Mouse (Mus musculus): ENCODE measurements around the gene Nlrc4. TPM values are rescaled to one million over a fixed set of nuclear protein-coding genes. Genes with fewer than 3 reads are reported as not detected.

Gene Nlrc4
- total RNA-seq, 1 experiment, result 2.4 TPM

DNA sequence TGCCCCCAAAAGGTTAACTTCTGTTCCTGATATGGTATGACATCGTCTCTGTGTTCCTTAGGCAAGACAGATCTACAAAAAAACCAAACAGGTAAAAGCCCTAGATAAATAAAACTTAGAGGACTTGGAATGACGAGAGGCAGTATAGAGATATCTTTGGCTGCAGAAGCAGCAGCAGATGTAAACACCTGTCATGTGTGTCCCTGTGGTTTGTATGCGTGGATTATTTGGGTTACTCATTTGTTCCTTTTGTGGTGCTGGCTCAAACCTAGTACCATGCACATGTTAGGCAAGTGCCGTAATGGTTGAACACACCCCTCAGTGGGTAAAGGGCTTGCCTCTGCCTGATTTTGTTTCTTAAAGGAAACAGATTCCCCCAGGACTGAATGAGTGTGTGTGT, 41.3 kb upstream of the Nlrc4 start:
- H3K36me3 ChIP-seq (ENCODE audit: control insufficient read depth, insufficient read depth, low read length, poor library complexity, severe bottlenecking), result no peaks in the 10 kb centered on the region; the same call in 1 of the 2 replicates
- no peaks in the 10 kb centered on the region for H3K9me3 ChIP-seq (ENCODE audit: control insufficient read depth, insufficient read depth, low read depth, low read length)
- in situ Hi-C loops (cut with MboI; ENCODE audit: low sequenced_read_pairs in 2 of 2, unreplicated experiment in 2 of 2), result no loop called here
- H3K4me1 ChIP-seq (ENCODE audit: control insufficient read depth in 2 of 2, insufficient read depth in 2 of 2, low read length in 2 of 2, poor library complexity in 1 of 2), result no peaks in the 10 kb centered on the region
- DNase-seq (ENCODE audit: low read depth, low spot score), result no peak
- H3K27ac ChIP-seq (ENCODE audit: insufficient read depth, low read depth, low read length, poor library complexity, severe bottlenecking), result no peak overlapping the region
- no peak overlapping the region for H3K4me3 ChIP-seq (ENCODE audit: insufficient read depth in 1 of 2, low read depth in 1 of 2, low read length in 2 of 2, poor library complexity in 1 of 2, severe bottlenecking in 1 of 2)
- no peak overlapping the region for H3K9ac ChIP-seq (ENCODE audit: insufficient read depth, low read depth, low read length, poor library complexity, severe bottlenecking)
- TF ChIP-seq ZC3H11A (IDR thresholded peaks at IDR 0.05; ENCODE audit: borderline replicate concordance, low read depth, low read length), result no peak
- no peak for TF ChIP-seq CHD2 (IDR thresholded peaks at IDR 0.05; ENCODE audit: low read depth, low read length)
- TF ChIP-seq HCFC1 (IDR thresholded peaks at IDR 0.05; ENCODE audit: borderline replicate concordance, insufficient read depth, low read length), result no peak

DNA sequence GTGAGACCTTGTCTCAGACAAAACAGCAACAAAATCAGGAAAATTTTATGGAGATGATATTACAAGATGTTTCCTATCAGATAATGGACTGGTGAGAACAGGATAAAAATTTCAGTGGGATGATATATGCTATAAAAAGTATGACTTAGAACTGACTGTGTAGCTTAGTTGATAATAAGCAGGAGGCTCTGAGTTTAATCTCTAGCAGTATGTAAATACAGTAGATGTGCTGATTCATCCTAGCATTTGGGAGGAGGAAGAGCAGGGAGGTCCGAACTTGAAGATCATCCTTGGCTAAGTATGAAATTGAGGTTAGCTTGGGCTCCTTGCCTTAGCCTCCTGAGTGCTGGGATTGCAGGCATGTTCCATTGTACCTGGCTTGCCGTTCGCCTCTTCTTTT, 32.6 kb upstream of the Nlrc4 start:
- TF ChIP-seq MAFK (IDR thresholded peaks at IDR 0.05; ENCODE audit: insufficient read depth, low read depth, low read length), result no peak
- TF ChIP-seq ZC3H11A (IDR thresholded peaks at IDR 0.05; ENCODE audit: borderline replicate concordance, low read depth, low read length), result no peak
- TF ChIP-seq ZNF384 (IDR thresholded peaks at IDR 0.05; ENCODE audit: low read depth, low read length), result no peak
- TF ChIP-seq HCFC1 (IDR thresholded peaks at IDR 0.05; ENCODE audit: borderline replicate concordance, insufficient read depth, low read length), result no peak
- TF ChIP-seq CHD2 (IDR thresholded peaks at IDR 0.05; ENCODE audit: low read depth, low read length), result no peak
- no peak overlapping the region for H3K9ac ChIP-seq (ENCODE audit: insufficient read depth, low read depth, low read length, poor library complexity, severe bottlenecking)
- in situ Hi-C loops (cut with MboI; ENCODE audit: low sequenced_read_pairs in 2 of 2, unreplicated experiment in 2 of 2), result no loop called here
- H3K4me1 ChIP-seq (ENCODE audit: control insufficient read depth in 2 of 2, insufficient read depth in 2 of 2, low read length in 2 of 2, poor library complexity in 1 of 2), result no peaks in the 10 kb centered on the region
- no peak overlapping the region for H3K27ac ChIP-seq (ENCODE audit: insufficient read depth, low read depth, low read length, poor library complexity, severe bottlenecking)
- no peak overlapping the region for H3K4me3 ChIP-seq (ENCODE audit: insufficient read depth in 1 of 2, low read depth in 1 of 2, low read length in 2 of 2, poor library complexity in 1 of 2, severe bottlenecking in 1 of 2)
- peaks cover 3% of the 10 kb centered on the region; the same call in 1 of the 2 replicates for H3K36me3 ChIP-seq (ENCODE audit: control insufficient read depth, insufficient read depth, low read length, poor library complexity, severe bottlenecking)
- no peaks in the 10 kb centered on the region for H3K9me3 ChIP-seq (ENCODE audit: control insufficient read depth, insufficient read depth, low read depth, low read length)
- no peak for DNase-seq (ENCODE audit: low read depth, low spot score)

DNA sequence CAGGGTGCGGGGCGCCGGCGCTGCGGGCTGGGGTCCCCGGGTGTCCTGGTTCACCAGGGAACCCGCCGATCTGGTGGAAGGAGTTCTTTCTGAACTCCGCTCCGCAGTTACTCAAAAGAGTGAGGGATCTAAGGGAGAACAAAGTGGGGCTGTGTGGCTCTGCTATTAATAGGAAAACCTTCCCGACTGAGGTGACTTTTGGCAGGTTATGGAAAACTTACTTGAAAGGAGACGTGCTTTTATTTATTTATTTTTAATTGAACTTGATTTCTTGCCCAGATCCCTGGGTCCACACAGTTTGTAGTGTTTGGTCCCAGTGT, 30.9 kb upstream of the Nlrc4 start:
- Histone ChIP-seq H3K9me3 (ENCODE audit: control insufficient read depth, insufficient read depth, low read depth, low read length) (no peaks in the 10 kb centered on the region), H3K4me3 (ENCODE audit: insufficient read depth in 1 of 2, low read depth in 1 of 2, low read length in 2 of 2, poor library complexity in 1 of 2, severe bottlenecking in 1 of 2) (peak overlapping the region; percentile 77 to 90), H3K36me3 (ENCODE audit: control insufficient read depth, insufficient read depth, low read length, poor library complexity, severe bottlenecking) (peaks cover 3% of the 10 kb centered on the region; the same call in 1 of the 2 replicates), H3K27ac (ENCODE audit: insufficient read depth, low read depth, low read length, poor library complexity, severe bottlenecking) (no peak overlapping the region), H3K9ac (ENCODE audit: insufficient read depth, low read depth, low read length, poor library complexity, severe bottlenecking) (peak overlapping the region; percentile 74), H3K4me1 (ENCODE audit: control insufficient read depth in 2 of 2, insufficient read depth in 2 of 2, low read length in 2 of 2, poor library complexity in 1 of 2) (no peaks in the 10 kb centered on the region)
- TF ChIP-seq CHD2 (IDR thresholded peaks at IDR 0.05; ENCODE audit: low read depth, low read length) (no peak), ZC3H11A (IDR thresholded peaks at IDR 0.05; ENCODE audit: borderline replicate concordance, low read depth, low read length) (no peak), MAFK (IDR thresholded peaks at IDR 0.05; ENCODE audit: insufficient read depth, low read depth, low read length) (no peak), ZNF384 (IDR thresholded peaks at IDR 0.05; ENCODE audit: low read depth, low read length) (no peak), HCFC1 (IDR thresholded peaks at IDR 0.05; ENCODE audit: borderline replicate concordance, insufficient read depth, low read length) (no peak)
- DNase-seq (ENCODE audit: low read depth, low spot score), result no peak
- in situ Hi-C loops (cut with MboI; ENCODE audit: low sequenced_read_pairs in 2 of 2, unreplicated experiment in 2 of 2), result no loop called here

DNA sequence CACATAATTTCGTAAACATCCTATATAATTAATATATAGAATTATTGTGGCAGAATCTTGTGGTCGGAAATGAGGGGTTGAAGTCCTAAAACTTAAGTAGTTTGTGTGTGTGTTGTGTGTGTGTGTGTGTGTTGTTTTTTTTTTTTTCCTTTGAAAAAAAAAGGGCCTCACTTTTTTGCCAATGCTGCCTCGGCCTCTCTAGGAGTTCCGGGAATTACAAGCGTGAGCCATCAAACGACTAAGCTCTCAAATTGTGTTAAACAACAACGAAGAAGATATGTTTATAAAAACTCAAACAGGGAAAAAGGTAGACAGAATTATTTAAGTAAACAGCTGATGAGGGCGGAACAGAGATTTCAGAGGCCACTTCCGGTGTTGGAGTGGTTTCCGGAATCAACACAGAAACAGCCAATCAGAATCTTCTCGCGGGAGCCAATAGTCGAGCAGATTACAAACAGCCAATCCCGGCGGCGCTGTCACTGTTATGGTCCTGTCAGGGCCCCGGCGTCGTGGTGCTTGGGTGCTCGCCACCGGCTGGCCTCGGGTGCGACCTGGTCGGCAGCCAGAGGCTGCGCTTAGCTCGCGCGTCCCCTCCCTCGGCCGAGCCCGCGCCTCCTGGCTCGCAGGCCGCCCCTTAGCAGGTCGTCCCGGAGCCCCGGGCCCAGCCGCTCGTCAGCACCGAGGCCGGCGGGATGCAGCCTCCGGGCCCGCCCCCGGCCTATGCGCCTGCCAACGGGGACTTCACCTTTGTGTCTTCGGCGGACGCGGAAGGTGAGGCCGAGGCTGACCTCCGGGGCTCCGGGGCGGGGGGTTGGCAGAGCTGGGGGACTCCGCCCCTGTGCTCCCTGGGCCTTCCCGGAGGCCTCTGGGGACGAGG, 30.3 kb upstream of the Nlrc4 start, which contains the start of gene Yipf4:
Gene Yipf4 (plus strand): TSS at position 470 of the 877 bp plus-strand sequence.
- H3K4me1 ChIP-seq (ENCODE audit: control insufficient read depth in 2 of 2, insufficient read depth in 2 of 2, low read length in 2 of 2, poor library complexity in 1 of 2), result no peaks in the 10 kb centered on the region
- TF ChIP-seq CHD2 (IDR thresholded peaks at IDR 0.05; ENCODE audit: low read depth, low read length) (peak; percentile 56; the same call in 1 of the 2 replicates), MAFK (IDR thresholded peaks at IDR 0.05; ENCODE audit: insufficient read depth, low read depth, low read length) (no peak)
- H3K4me3 ChIP-seq (ENCODE audit: insufficient read depth in 1 of 2, low read depth in 1 of 2, low read length in 2 of 2, poor library complexity in 1 of 2, severe bottlenecking in 1 of 2), result peak within 1 kb of the TSS; percentile 77 to 90
- in situ Hi-C loops (cut with MboI; ENCODE audit: low sequenced_read_pairs in 2 of 2, unreplicated experiment in 2 of 2), result no loop called here
- no peak within 1 kb of the TSS for H3K27ac ChIP-seq (ENCODE audit: insufficient read depth, low read depth, low read length, poor library complexity, severe bottlenecking)
- DNase-seq (ENCODE audit: low read depth, low spot score), result peak; percentile 88
- H3K9ac ChIP-seq (ENCODE audit: insufficient read depth, low read depth, low read length, poor library complexity, severe bottlenecking), result peak within 1 kb of the TSS; percentile 74
- no peaks in the 10 kb centered on the region for H3K9me3 ChIP-seq (ENCODE audit: control insufficient read depth, insufficient read depth, low read depth, low read length)
- peaks cover under 1% of the 10 kb centered on the region; the same call in 1 of the 2 replicates for H3K36me3 ChIP-seq (ENCODE audit: control insufficient read depth, insufficient read depth, low read length, poor library complexity, severe bottlenecking)

All from ES-E14 (cell line).